Mouse (Mus musculus) MEL (cell line): ENCODE results near the gene Gm10964. TPM values are rescaled to one million over a fixed set of nuclear protein-coding genes. Genes with fewer than 3 reads are reported as not detected.

Source experiments
- DNase-seq: peaks from one replicate; pipeline ENCODE4 v3.0.0; 2011; ENCODE audit warnings: low read depth, low spot score
- H3K27ac ChIP-seq: 2 replicates; pipeline ENCODE4 v1.5.1; 2012; ENCODE audit warnings: low read depth, mild to moderate bottlenecking, control low read depth, low read length, moderate library complexity; ENCODE audit not compliant: control insufficient read depth
- H3K27me3 ChIP-seq, 2 experiments: fragments of 150-350 bp in 1 of 2; sonication (generic) in 1 of 2; 2 replicates each; pipeline ENCODE4 v1.6.1; 2012; ENCODE audit warnings: low read length in 2 of 2, mild to moderate bottlenecking in 2 of 2, improper control_type of control experiment in 1 of 2, moderate library complexity in 1 of 2; ENCODE audit not compliant: insufficient read depth in 2 of 2, control insufficient read depth in 1 of 2
- H3K36me3 ChIP-seq, 2 experiments: 2 replicates each; pipeline ENCODE4 v1.6.1; 2012 to 2014; ENCODE audit warnings: low read length in 2 of 2, improper control_type of control experiment in 1 of 2, inconsistent platforms in 1 of 2, mild to moderate bottlenecking in 1 of 2; ENCODE audit not compliant: insufficient read depth in 2 of 2, control insufficient read depth in 1 of 2
- H3K4me1 ChIP-seq, 2 experiments: fragments of 150-350 bp in 1 of 2; sonication (generic) in 1 of 2; 2 replicates each; pipeline ENCODE4 v1.6.1; 2012; ENCODE audit warnings: low read length in 2 of 2, improper control_type of control experiment in 1 of 2, mild to moderate bottlenecking in 1 of 2; ENCODE audit not compliant: insufficient read depth in 2 of 2, control insufficient read depth in 1 of 2
- H3K4me3 ChIP-seq, 2 experiments: fragments of 150-350 bp in 1 of 2; sonication (generic) in 1 of 2; 2 replicates each; pipeline ENCODE4 v1.5.1; 2012; ENCODE audit warnings: low read depth in 2 of 2, low read length in 2 of 2, mild to moderate bottlenecking in 2 of 2, moderate library complexity in 2 of 2, control low read depth in 1 of 2, improper control_type of control experiment in 1 of 2; ENCODE audit not compliant: control insufficient read depth in 1 of 2, insufficient read depth in 1 of 2
- H3K79me2 ChIP-seq: 2 replicates; pipeline ENCODE4 v1.6.1; 2012; ENCODE audit warnings: mild to moderate bottlenecking, low read length, moderate library complexity; ENCODE audit not compliant: control insufficient read depth, poor library complexity, insufficient read depth
- H3K9ac ChIP-seq: 2 replicates; pipeline ENCODE4 v1.6.1; 2012; ENCODE audit warnings: low read depth, mild to moderate bottlenecking, control low read depth, low read length, moderate library complexity; ENCODE audit not compliant: control insufficient read depth, poor library complexity, severe bottlenecking
- H3K9me3 ChIP-seq: fragments of 150-350 bp; sonication (generic); replicated peaks from 2 replicates; pipeline ENCODE4 v1.6.1; 2012; ENCODE audit warnings: mild to moderate bottlenecking, low read length, improper control_type of control experiment, moderate library complexity; ENCODE audit not compliant: insufficient read depth
- CHD2 ChIP-seq: IDR thresholded peaks from 2 replicates; pipeline ENCODE4 v1.6.1; 2011; ENCODE audit warnings: low read length, improper control_type of control experiment
- CTCF ChIP-seq, 3 experiments: IDR thresholded peaks in 2 of 3; conservative IDR thresholded peaks in 1 of 3; 2 replicates each; pipeline ENCODE4 v1.5.1; 2011 to 2012; ENCODE audit warnings: low read length in 3 of 3, low read depth in 2 of 3, mild to moderate bottlenecking in 2 of 3, improper control_type of control experiment in 1 of 3, inconsistent platforms in 1 of 3, mixed read lengths in 1 of 3, moderate library complexity in 1 of 3; ENCODE audit not compliant: control insufficient read depth in 1 of 3, insufficient read depth in 1 of 3, poor library complexity in 1 of 3, severe bottlenecking in 1 of 3
- E2F4 ChIP-seq: IDR thresholded peaks from 2 replicates; pipeline ENCODE4 v1.6.1; 2011; ENCODE audit warnings: low read depth, low read length, improper control_type of control experiment, borderline replicate concordance
- ETS1 ChIP-seq: IDR thresholded peaks from 2 replicates; pipeline ENCODE4 v1.6.1; 2012; ENCODE audit warnings: low read depth, mild to moderate bottlenecking, inconsistent platforms, low read length, improper control_type of control experiment, moderate library complexity
- GABPA ChIP-seq: IDR thresholded peaks from 2 replicates; pipeline ENCODE4 v1.6.1; 2012; ENCODE audit warnings: low read depth, mild to moderate bottlenecking, inconsistent platforms, low read length, improper control_type of control experiment, moderate library complexity
- HCFC1 ChIP-seq: IDR thresholded peaks from 2 replicates; pipeline ENCODE4 v1.6.1; 2012; ENCODE audit warnings: low read depth, mild to moderate bottlenecking, inconsistent platforms, low read length, improper control_type of control experiment, moderate library complexity
- JUND ChIP-seq: IDR thresholded peaks from 2 replicates; pipeline ENCODE4 v1.6.1; 2011; ENCODE audit warnings: low read depth, mild to moderate bottlenecking, improper control_type of control experiment, low read length
- KAT2A ChIP-seq: conservative IDR thresholded peaks from 2 replicates; pipeline ENCODE4 v1.6.1; 2012; ENCODE audit warnings: low read depth, low read length, improper control_type of control experiment, inconsistent platforms
- MAFK ChIP-seq: IDR thresholded peaks from 2 replicates; pipeline ENCODE4 v1.6.1; 2011; ENCODE audit warnings: low read depth, mild to moderate bottlenecking, low read length, improper control_type of control experiment, borderline replicate concordance
- MAX ChIP-seq: IDR thresholded peaks from 2 replicates; pipeline ENCODE4 v1.6.1; 2011; ENCODE audit warnings: low read length, improper control_type of control experiment
- MAZ ChIP-seq: IDR thresholded peaks from 2 replicates; pipeline ENCODE4 v1.6.1; 2012; ENCODE audit warnings: low read depth, mild to moderate bottlenecking, inconsistent platforms, low read length, improper control_type of control experiment
- MEF2A ChIP-seq: IDR thresholded peaks from 2 replicates; pipeline ENCODE4 v1.6.1; 2014; ENCODE audit warnings: low read depth, mild to moderate bottlenecking, inconsistent platforms, low read length, improper control_type of control experiment; ENCODE audit not compliant: poor library complexity, insufficient replicate concordance, severe bottlenecking; ENCODE audit errors: extremely low read depth
- MXI1 ChIP-seq: IDR thresholded peaks from 2 replicates; pipeline ENCODE4 v1.6.1; 2011; ENCODE audit warnings: mild to moderate bottlenecking, low read depth, low read length, improper control_type of control experiment
- MYB ChIP-seq: IDR thresholded peaks from 2 replicates; pipeline ENCODE4 v1.6.1; 2011; ENCODE audit warnings: mild to moderate bottlenecking, low read depth, low read length, improper control_type of control experiment
- MYC ChIP-seq: IDR thresholded peaks from 2 replicates; pipeline ENCODE4 v1.6.1; 2011; ENCODE audit warnings: low read depth, mild to moderate bottlenecking, low read length, improper control_type of control experiment, moderate library complexity
- NRF1 ChIP-seq: IDR thresholded peaks from 2 replicates; pipeline ENCODE4 v1.6.1; 2014; ENCODE audit warnings: low read depth, mild to moderate bottlenecking, inconsistent platforms, low read length, improper control_type of control experiment, moderate library complexity; ENCODE audit not compliant: poor library complexity, insufficient read depth, severe bottlenecking
- POLR2A ChIP-seq, 2 experiments: IDR thresholded peaks; 2 replicates each; pipeline ENCODE4 v1.6.1; 2011 to 2012; ENCODE audit warnings: low read length in 2 of 2, mild to moderate bottlenecking in 2 of 2, control low read depth in 1 of 2, improper control_type of control experiment in 1 of 2, low read depth in 1 of 2, moderate library complexity in 1 of 2; ENCODE audit not compliant: control insufficient read depth in 1 of 2, insufficient read depth in 1 of 2, poor library complexity in 1 of 2
- POLR2AphosphoS2 ChIP-seq: IDR thresholded peaks from 2 replicates; pipeline ENCODE4 v1.6.1; 2011; ENCODE audit warnings: low read length, improper control_type of control experiment
- POLR2AphosphoS5 ChIP-seq: IDR thresholded peaks from 2 replicates; pipeline ENCODE4 v1.6.1; 2012; ENCODE audit warnings: low read depth, borderline replicate concordance, mild to moderate bottlenecking, inconsistent platforms, low read length, moderate library complexity, mixed read lengths
- SIN3A ChIP-seq: IDR thresholded peaks from 2 replicates; pipeline ENCODE4 v1.6.1; 2012; ENCODE audit warnings: low read length, improper control_type of control experiment, inconsistent platforms
- SMC3 ChIP-seq: IDR thresholded peaks from 2 replicates; pipeline ENCODE4 v1.6.1; 2011; ENCODE audit warnings: low read depth, low read length, improper control_type of control experiment
- TAL1 ChIP-seq: IDR thresholded peaks from 2 replicates; pipeline ENCODE4 v1.6.1; 2012; ENCODE audit warnings: mild to moderate bottlenecking, inconsistent platforms, low read length, moderate library complexity, mixed read lengths
- TBP ChIP-seq: IDR thresholded peaks from 2 replicates; pipeline ENCODE4 v1.8.0; 2011; ENCODE audit warnings: low read depth, low read length, improper control_type of control experiment
- TCF12 ChIP-seq: IDR thresholded peaks from 2 replicates; pipeline ENCODE4 v1.6.1; 2014; ENCODE audit warnings: low read depth, mild to moderate bottlenecking, inconsistent platforms, low read length, improper control_type of control experiment, moderate library complexity
- UBTF ChIP-seq: IDR thresholded peaks from 2 replicates; pipeline ENCODE4 v1.6.1; 2012; ENCODE audit warnings: low read depth, mild to moderate bottlenecking, inconsistent platforms, low read length, improper control_type of control experiment, moderate library complexity, borderline replicate concordance; ENCODE audit not compliant: insufficient read depth
- USF1 ChIP-seq: IDR thresholded peaks from 2 replicates; pipeline ENCODE4 v1.6.1; 2014; ENCODE audit warnings: low read depth, mild to moderate bottlenecking, inconsistent platforms, low read length, improper control_type of control experiment, moderate library complexity
- USF2 ChIP-seq, 2 experiments: IDR thresholded peaks; 2 replicates each; pipeline ENCODE4 v1.6.1; 2011 to 2012; ENCODE audit warnings: improper control_type of control experiment in 2 of 2, low read length in 2 of 2, borderline replicate concordance in 1 of 2, inconsistent platforms in 1 of 2, low read depth in 1 of 2, mild to moderate bottlenecking in 1 of 2; ENCODE audit not compliant: insufficient read depth in 1 of 2
- ZKSCAN1 ChIP-seq: IDR thresholded peaks from 2 replicates; pipeline ENCODE4 v1.6.1; 2012; ENCODE audit warnings: low read depth, mild to moderate bottlenecking, inconsistent platforms, low read length, improper control_type of control experiment, moderate library complexity
- polyA plus RNA-seq, 2 experiments: library from polyadenylated mRNA; stranded (reverse) in 1 of 2; unstranded in 1 of 2; fragments of >175 nt in 1 of 2; fragments of >200 nt in 1 of 2; gene quantifications; 2 replicates each; pipeline versions ENCODE4 v1.2.1 to v1.2.4; 2012; ENCODE audit warnings: low replicate concordance in 2 of 2, low read depth in 1 of 2; ENCODE audit not compliant: insufficient read length in 2 of 2, insufficient read depth in 1 of 2, missing spikeins in 1 of 2
- total RNA-seq: library from RNA; depleted of rRNA; stranded (reverse); fragments of 300-350 nt; gene quantifications from 2 replicates; pipeline ENCODE4 v1.2.3, GENCODE M21; 2012

Gm10964 gene
- total and polyA plus RNA-seq, 3 experiments = not detected

DNA sequence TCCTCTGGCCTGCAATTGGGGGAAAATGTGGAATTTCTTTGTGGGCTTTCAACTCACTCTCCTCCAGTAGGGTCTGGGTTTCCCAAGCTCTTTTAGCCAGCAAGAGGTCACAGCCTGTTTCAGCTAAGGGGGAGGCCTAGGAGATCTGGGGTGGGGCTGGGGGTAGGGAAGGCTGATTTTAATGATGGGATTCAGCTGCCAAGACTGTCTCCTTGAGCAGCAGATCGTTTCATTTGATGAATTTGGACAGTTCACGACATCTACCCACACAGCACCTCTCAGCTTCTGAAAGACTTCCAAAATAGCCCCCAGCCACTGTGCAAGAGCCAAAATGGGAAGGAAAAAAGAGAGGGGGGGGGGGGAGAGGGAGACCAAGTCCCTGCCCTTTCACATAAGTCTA is 6.0 kb upstream of the Gm10964 start:
- H3K9me3 ChIP-seq = no peaks in the 10 kb centered on the region
- no peak overlapping the region for H3K9ac ChIP-seq
- H3K27ac ChIP-seq = no peak overlapping the region
- H3K36me3 ChIP-seq = no peaks in the 10 kb centered on the region
- no peak overlapping the region for H3K4me3 ChIP-seq
- no peak for TF ChIP-seq TAL1
- no peak for TF ChIP-seq MAFK
- TF ChIP-seq NRF1 = no peak
- TF ChIP-seq HCFC1 = no peak
- no peak for TF ChIP-seq MYB
- TF ChIP-seq MYC = no peak
- no peak for TF ChIP-seq MEF2A
- TF ChIP-seq TCF12 = no peak
- no peak for TF ChIP-seq E2F4
- no peak for TF ChIP-seq USF2 (IDR thresholded peaks at IDR 0.05; ENCODE audit: borderline replicate concordance in 1 of 2, insufficient read depth in 1 of 2, low read depth in 1 of 2, low read length in 2 of 2)
- TF ChIP-seq MAX = no peak
- no peak for TF ChIP-seq JUND
- TF ChIP-seq MXI1 = no peak
- TF ChIP-seq CHD2 = no peak
- TF ChIP-seq CTCF (IDR thresholded peaks at IDR 0.05 in 2 of 3, conservative IDR thresholded peaks at IDR 0.05 in 1 of 3; ENCODE audit: control insufficient read depth in 1 of 3, insufficient read depth in 1 of 3, low read depth in 2 of 3, low read length in 3 of 3, poor library complexity in 1 of 3, severe bottlenecking in 1 of 3) = no peak
- H3K79me2 ChIP-seq = no peaks in the 10 kb centered on the region
- no peak for DNase-seq
- no peaks in the 10 kb centered on the region for H3K4me1 ChIP-seq
- no peaks in the 10 kb centered on the region; a peak in 2 of 4 replicates for H3K27me3 ChIP-seq

DNA sequence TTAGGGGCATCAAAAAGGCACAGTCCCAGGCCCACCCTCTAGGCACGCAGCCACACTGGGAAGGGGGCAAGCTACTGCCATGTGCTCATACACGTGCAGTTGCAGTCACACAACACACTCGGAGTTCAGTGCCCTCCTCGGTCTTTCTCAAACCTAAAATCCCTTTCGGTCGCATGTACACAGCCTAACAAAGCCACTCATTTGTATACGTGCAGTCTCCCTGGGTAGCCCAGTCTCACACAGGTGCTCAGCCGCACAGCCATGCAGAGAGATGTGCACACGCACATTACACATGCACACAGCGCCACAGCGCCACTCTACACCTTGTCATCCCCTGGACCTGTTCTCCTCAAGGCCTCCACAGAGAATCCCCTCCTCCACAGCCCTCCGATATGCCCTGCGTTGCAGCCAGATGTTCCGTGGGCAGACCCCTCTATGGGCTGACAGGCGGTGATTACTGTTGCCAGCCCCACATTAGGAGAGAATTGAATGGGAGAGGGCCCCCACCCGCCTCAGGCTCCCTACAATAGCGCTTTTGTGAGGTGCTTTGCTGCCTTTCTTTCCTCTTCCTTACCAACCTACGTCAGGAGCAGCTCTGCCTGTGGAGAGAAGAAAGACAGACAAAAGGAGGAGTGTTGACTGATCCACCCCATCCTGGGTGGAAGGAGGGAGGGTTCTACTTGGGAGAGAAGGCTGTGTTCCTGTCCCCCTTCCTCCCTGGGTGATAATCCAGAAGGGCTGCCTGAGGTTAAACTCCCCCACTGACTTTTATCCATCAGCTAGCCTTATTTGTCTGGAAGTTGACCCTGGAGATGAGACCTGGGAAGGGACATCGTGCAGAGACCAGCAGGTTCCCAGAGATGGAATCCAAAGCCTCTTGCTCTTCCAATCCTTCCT is 5.1 kb upstream of the Gm10964 start:
- H3K36me3 ChIP-seq = no peaks in the 10 kb centered on the region
- no peaks in the 10 kb centered on the region; a peak in 2 of 4 replicates for H3K27me3 ChIP-seq
- DNase-seq = no peak
- H3K27ac ChIP-seq = no peak overlapping the region
- H3K9me3 ChIP-seq = no peaks in the 10 kb centered on the region
- TF ChIP-seq TAL1 (no peak), USF1 (no peak), ZKSCAN1 (no peak), ETS1 (no peak), GABPA (no peak), TBP (no peak), KAT2A (no peak), MEF2A (no peak), CTCF (IDR thresholded peaks at IDR 0.05 in 2 of 3, conservative IDR thresholded peaks at IDR 0.05 in 1 of 3; ENCODE audit: control insufficient read depth in 1 of 3, insufficient read depth in 1 of 3, low read depth in 2 of 3, low read length in 3 of 3, poor library complexity in 1 of 3, severe bottlenecking in 1 of 3) (no peak), TCF12 (no peak), POLR2AphosphoS2 (no peak), MXI1 (no peak), SMC3 (no peak), UBTF (no peak), CHD2 (no peak), POLR2A (IDR thresholded peaks at IDR 0.05; ENCODE audit: control insufficient read depth in 1 of 2, insufficient read depth in 1 of 2, low read depth in 1 of 2, low read length in 2 of 2, poor library complexity in 1 of 2) (no peak), POLR2AphosphoS5 (no peak), SIN3A (no peak), MAZ (no peak), JUND (no peak)
- H3K9ac ChIP-seq = no peak overlapping the region
- no peaks in the 10 kb centered on the region for H3K79me2 ChIP-seq
- H3K4me3 ChIP-seq = no peak overlapping the region
- H3K4me1 ChIP-seq = no peaks in the 10 kb centered on the region
